Mouse (Mus musculus) adrenal gland, adult 18-20 months (tissue): Measurements from ENCODE around the gene Gm16253. TPM values are rescaled to one million over a fixed set of nuclear protein-coding genes. Genes with fewer than 3 reads are reported as not detected.
A peak's percentile ranks its signal among the peaks of the same experiment; 100 is the strongest.

Source experiments
- DNase-seq, 2 experiments: peaks; one replicate each; pipeline ENCODE4 v3.0.0; 2021 to 2022; ENCODE audit warnings: low spot score in 2 of 2
- total RNA-seq, 2 experiments: library from RNA; stranded (reverse); gene quantifications; 1 replicate in 1 of 2; 2 replicates in 1 of 2; pipeline ENCODE4 v1.2.3; 2021

The Gm16253 gene
- total RNA-seq, 2 experiments from 2014 or later = not detected

GRCm38 (mm10) chr3:96556651-96557635 is 19.8 kb upstream of the Gm16253 start:
- DNase-seq = no peak

- DNase-seq = peak; percentile 100
These were observed 19.1 kb upstream of the Gm16253 start, which contains the start of gene Txnip for GRCm38 (mm10) chr3:96557694-96558093. Gene Txnip, plus strand, starts transcription at chr3:96557957.

- no peak for DNase-seq
These were observed 18.6 kb upstream of the Gm16253 start for GRCm38 (mm10) chr3:96558159-96558558.

- no peak for DNase-seq
These were observed 18.1 kb upstream of the Gm16253 start for GRCm38 (mm10) chr3:96558668-96559196.

- no peak for DNase-seq
These were observed 17.3 kb upstream of the Gm16253 start for GRCm38 (mm10) chr3:96559398-96559910.

- no peak for DNase-seq
These were observed 16.6 kb upstream of the Gm16253 start for GRCm38 (mm10) chr3:96559911-96560850.

- no peak for DNase-seq
These were observed 15.7 kb upstream of the Gm16253 start for GRCm38 (mm10) chr3:96560881-96561668.

GRCm38 (mm10) chr3:96561946-96562681 is 14.7 kb upstream of the Gm16253 start:
- DNase-seq = no peak

GRCm38 (mm10) chr3:96563267-96563666 is 13.5 kb upstream of the Gm16253 start:
- DNase-seq = no peak

GRCm38 (mm10) chr3:96563911-96564632 is 12.7 kb upstream of the Gm16253 start:
- no peak for DNase-seq

- no peak for DNase-seq
These were observed 12.2 kb upstream of the Gm16253 start for GRCm38 (mm10) chr3:96564633-96565032.

GRCm38 (mm10) chr3:96565105-96565504 is 11.7 kb upstream of the Gm16253 start:
- no peak for DNase-seq

GRCm38 (mm10) chr3:96566661-96567450 is 9.9 kb upstream of the Gm16253 start:
- DNase-seq = no peak

GRCm38 (mm10) chr3:96568605-96569004 is 8.2 kb upstream of the Gm16253 start:
- DNase-seq = no peak

- DNase-seq = no peak
These were observed 7.3 kb upstream of the Gm16253 start for GRCm38 (mm10) chr3:96569506-96569905.

- no peak for DNase-seq
These were observed 6.7 kb upstream of the Gm16253 start for GRCm38 (mm10) chr3:96569966-96570605.

GRCm38 (mm10) chr3:96570643-96571042 is 6.1 kb upstream of the Gm16253 start:
- no peak for DNase-seq
